Mouse (Mus musculus): ENCODE measurements around the gene Gm10638.

GRCm38 (mm10) chr8:86762806-86763205, 17.3 kb downstream of the Gm10638 start:
- no peak for TF ChIP-seq CTCF (IDR thresholded peaks at IDR 0.05; ENCODE audit: extremely low read depth, insufficient read length, insufficient replicate concordance, low read depth, low read length)
- no peak for TF ChIP-seq POLR2A (IDR thresholded peaks at IDR 0.05; ENCODE audit: low read depth, low read length)
